Mouse (Mus musculus) kidney, embryonic 15.5 days (tissue): Measurements from ENCODE around the gene Tcf12. TPM values are rescaled to one million over a fixed set of nuclear protein-coding genes. Genes with fewer than 3 reads are reported as not detected.

Source experiments
- ATAC-seq: fragments of 200-750 bp; cut with Nextera tagmentation; replicated peaks from 2 replicates; pipeline ENCODE4 v1.8.0; 2017; ENCODE audit warnings: moderate TSS enrichment; ENCODE audit not compliant: low FRiP score
- H3K27ac ChIP-seq: fragments of 300-500 bp; sonication (generic); 2 replicates; pipeline ENCODE4 v1.5.1; 2015; ENCODE audit warnings: mild to moderate bottlenecking, inconsistent platforms
- H3K27me3 ChIP-seq: fragments of 300-500 bp; sonication (generic); 2 replicates; pipeline ENCODE4 v1.6.1; 2015; ENCODE audit warnings: inconsistent platforms
- H3K36me3 ChIP-seq: fragments of 300-500 bp; sonication (generic); 2 replicates; pipeline ENCODE4 v1.6.1; 2015; ENCODE audit warnings: inconsistent platforms
- H3K4me1 ChIP-seq: fragments of 300-500 bp; sonication (generic); 2 replicates; pipeline ENCODE4 v1.6.1; 2015; ENCODE audit warnings: inconsistent platforms
- H3K4me2 ChIP-seq: fragments of 300-500 bp; sonication (generic); 2 replicates; pipeline ENCODE4 v1.6.1; 2015; ENCODE audit warnings: moderate library complexity, mild to moderate bottlenecking, inconsistent platforms
- H3K4me3 ChIP-seq: fragments of 300-500 bp; sonication (generic); replicated peaks from 2 replicates; pipeline ENCODE4 v1.5.1; 2015; ENCODE audit warnings: mild to moderate bottlenecking, inconsistent platforms
- H3K9ac ChIP-seq: fragments of 300-500 bp; sonication (generic); 2 replicates; pipeline ENCODE4 v1.6.1; 2015; ENCODE audit warnings: mild to moderate bottlenecking, inconsistent platforms
- H3K9me3 ChIP-seq: fragments of 300-500 bp; sonication (generic); replicated peaks from 2 replicates; pipeline ENCODE4 v1.6.1; 2016; ENCODE audit warnings: inconsistent platforms
- WGBS: fragments of 180-500 bp; shearing (Covaris S2); methylation state at CpG from one replicate; pipeline ENCODE4 v1.1.7; 2015; ENCODE audit warnings: mixed read lengths; 5-methylcytosine and 5-hydroxymethylcytosine counted together
- polyA plus RNA-seq: library from polyadenylated mRNA; unstranded; fragments of >200 nt; fragmentation: Nextera tagmentation; extraction: Ambion mirVana; gene quantifications from 2 replicates; pipeline ENCODE4 v1.2.1, GENCODE M21; 2015

The Tcf12 gene
- polyA plus RNA-seq, 1 experiment from 2014 or later = 70.0 TPM

DNA sequence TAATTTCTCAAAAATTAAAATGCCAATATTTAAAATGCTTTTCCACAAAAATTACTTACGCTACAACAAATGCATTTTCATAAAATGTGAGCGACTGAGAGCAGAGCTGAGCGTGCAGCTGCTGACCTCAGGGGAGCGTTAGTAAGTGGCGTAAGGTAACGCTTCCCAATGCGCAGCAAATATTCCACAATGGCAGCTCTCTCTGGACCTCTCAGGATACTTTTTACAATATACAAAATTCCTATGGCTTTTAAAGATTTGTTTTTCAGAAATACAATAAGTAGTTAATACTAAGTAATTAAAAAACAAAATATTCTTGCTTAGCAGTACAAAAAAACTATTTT, 216.8 kb downstream of the Tcf12 start:
- WGBS = 64% methylated on average over 7 of the region's 7 CpGs
- Histone ChIP-seq H3K4me3 (peak overlapping the region; percentile 34), H3K4me2 (peak overlapping the region; percentile 45; the same call in 1 of the 2 replicates), H3K27me3 (no peaks in the 10 kb centered on the region), H3K27ac (peak overlapping the region; percentile 32; the same call in 1 of the 2 replicates), H3K4me1 (peaks cover 33% of the 10 kb centered on the region), H3K9ac (no peak overlapping the region), H3K9me3 (no peaks in the 10 kb centered on the region), H3K36me3 (no peaks in the 10 kb centered on the region)
- ATAC-seq = no peak

GRCm38 (mm10) chr9:71894246-71894942, 217.3 kb downstream of the Tcf12 start:
- H3K27me3 ChIP-seq = no peaks in the 10 kb centered on the region
- no peaks in the 10 kb centered on the region for H3K9me3 ChIP-seq
- peaks cover 33% of the 10 kb centered on the region for H3K4me1 ChIP-seq
- no peak overlapping the region for H3K9ac ChIP-seq
- peak overlapping the region; percentile 32; the same call in 1 of the 2 replicates for H3K27ac ChIP-seq
- peak overlapping the region; percentile 34 for H3K4me3 ChIP-seq
- H3K36me3 ChIP-seq = no peaks in the 10 kb centered on the region
- no peak for ATAC-seq
- WGBS = 44% methylated on average over 11 of the region's 11 CpGs
- peak overlapping the region; percentile 45 for H3K4me2 ChIP-seq

DNA sequence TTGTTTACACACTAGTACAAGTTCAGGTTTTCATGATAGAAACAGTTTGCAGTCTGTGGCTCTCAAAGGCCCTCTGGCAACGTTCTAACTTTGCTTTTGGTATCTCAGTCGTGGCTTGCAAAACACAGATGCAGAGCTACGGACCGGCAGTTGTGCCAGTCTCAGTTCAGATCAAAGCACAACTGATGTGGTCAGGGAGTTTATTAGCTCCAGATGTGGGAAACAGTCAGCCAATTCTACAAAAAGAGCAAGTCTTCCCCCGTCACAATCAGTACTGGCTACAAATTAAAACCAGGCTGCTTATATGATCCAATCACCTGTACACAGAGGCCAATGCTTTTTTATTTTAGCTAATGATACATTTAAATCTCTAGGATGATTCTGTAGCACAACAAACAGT, 223.2 kb downstream of the Tcf12 start:
- peaks cover 14% of the 10 kb centered on the region for H3K36me3 ChIP-seq
- H3K4me3 ChIP-seq = no peak overlapping the region
- no peak for ATAC-seq
- H3K9ac ChIP-seq = no peak overlapping the region
- H3K27ac ChIP-seq = no peak overlapping the region
- H3K27me3 ChIP-seq = no peaks in the 10 kb centered on the region
- WGBS = 20% methylated on average over 5 of the region's 5 CpGs
- H3K4me1 ChIP-seq = 0 out of 2 replicates have a peak, but pooled peaks cover 4% of the 10 kb centered on the region
- H3K4me2 ChIP-seq = no peak overlapping the region
- no peaks in the 10 kb centered on the region for H3K9me3 ChIP-seq

DNA sequence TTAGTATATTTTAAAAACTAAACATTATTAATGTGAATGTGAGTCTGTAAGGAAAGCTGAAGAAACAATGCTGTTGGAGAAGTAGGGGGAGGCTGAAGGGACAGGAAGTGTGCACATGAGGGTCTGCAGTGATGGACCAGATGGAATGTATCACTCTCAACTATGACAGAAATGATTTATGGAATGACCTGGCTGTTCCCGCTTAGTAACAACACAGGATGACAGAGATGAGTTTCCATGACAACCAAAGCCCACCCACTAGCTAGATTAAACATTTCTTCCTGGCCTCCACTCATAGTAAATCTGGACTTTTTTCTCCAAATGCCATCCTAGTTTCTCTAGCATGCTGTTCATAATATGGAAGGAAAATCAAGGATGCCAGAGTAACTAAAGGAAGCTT, 231.0 kb downstream of the Tcf12 start:
- H3K4me2 ChIP-seq = no peak overlapping the region
- no peak overlapping the region for H3K4me3 ChIP-seq
- peaks cover 10% of the 10 kb centered on the region for H3K4me1 ChIP-seq
- 13% methylated on average over 1 of the region's 1 CpGs for WGBS
- H3K9me3 ChIP-seq = no peaks in the 10 kb centered on the region
- ATAC-seq = no peak; the same call in 1 of the 2 replicates
- no peak overlapping the region for H3K27ac ChIP-seq
- no peaks in the 10 kb centered on the region for H3K27me3 ChIP-seq
- H3K36me3 ChIP-seq = peaks cover 52% of the 10 kb centered on the region
- H3K9ac ChIP-seq = no peak overlapping the region

- Histone ChIP-seq H3K36me3 (peaks cover 56% of the 10 kb centered on the region), H3K9me3 (no peaks in the 10 kb centered on the region), H3K27ac (peak overlapping the region; percentile 25), H3K4me3 (no peak overlapping the region), H3K9ac (no peak overlapping the region), H3K4me1 (peaks cover 10% of the 10 kb centered on the region), H3K4me2 (no peak overlapping the region), H3K27me3 (no peaks in the 10 kb centered on the region)
- WGBS = 53% methylated on average over 5 of the region's 5 CpGs
- ATAC-seq = no peak
Measured at GRCm38 (mm10) chr9:71879972-71880371, 231.7 kb downstream of the Tcf12 start.

GRCm38 (mm10) chr9:71879415-71879814, 232.3 kb downstream of the Tcf12 start:
- Histone ChIP-seq H3K9ac (no peak overlapping the region), H3K27ac (peak overlapping the region; percentile 76), H3K9me3 (no peaks in the 10 kb centered on the region), H3K4me2 (no peak overlapping the region), H3K36me3 (peaks cover 56% of the 10 kb centered on the region), H3K4me1 (peaks cover 10% of the 10 kb centered on the region), H3K27me3 (no peaks in the 10 kb centered on the region), H3K4me3 (no peak overlapping the region)
- ATAC-seq = no peak
- 35% methylated on average over 2 of the region's 2 CpGs for WGBS

DNA sequence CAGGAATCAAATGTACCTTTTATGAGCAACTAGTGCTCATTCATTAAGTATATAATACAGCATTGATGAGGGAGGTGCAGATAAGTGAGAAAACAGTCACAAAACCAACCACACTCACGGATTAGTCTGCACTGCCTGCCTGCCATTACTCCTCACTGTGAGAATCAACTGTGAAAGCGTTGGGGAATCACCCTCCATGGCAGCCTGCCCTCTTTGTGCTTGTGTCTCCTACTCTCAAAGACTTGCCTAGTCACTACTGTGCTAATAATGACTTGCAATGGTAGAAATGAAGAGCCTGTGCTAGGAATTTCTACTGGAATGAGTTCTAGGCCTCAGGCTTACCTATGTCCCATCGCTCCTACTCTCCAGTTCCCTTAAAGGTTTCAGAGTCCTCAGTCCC, 233.8 kb downstream of the Tcf12 start:
- peaks cover 58% of the 10 kb centered on the region for H3K36me3 ChIP-seq
- H3K27me3 ChIP-seq = no peaks in the 10 kb centered on the region
- no peaks in the 10 kb centered on the region for H3K9me3 ChIP-seq
- ATAC-seq = no peak
- no peak overlapping the region for H3K4me3 ChIP-seq
- H3K4me2 ChIP-seq = no peak overlapping the region
- peaks cover 10% of the 10 kb centered on the region for H3K4me1 ChIP-seq
- no peak overlapping the region for H3K9ac ChIP-seq
- H3K27ac ChIP-seq = no peak overlapping the region
- 85% methylated on average over 3 of the region's 3 CpGs for WGBS

DNA sequence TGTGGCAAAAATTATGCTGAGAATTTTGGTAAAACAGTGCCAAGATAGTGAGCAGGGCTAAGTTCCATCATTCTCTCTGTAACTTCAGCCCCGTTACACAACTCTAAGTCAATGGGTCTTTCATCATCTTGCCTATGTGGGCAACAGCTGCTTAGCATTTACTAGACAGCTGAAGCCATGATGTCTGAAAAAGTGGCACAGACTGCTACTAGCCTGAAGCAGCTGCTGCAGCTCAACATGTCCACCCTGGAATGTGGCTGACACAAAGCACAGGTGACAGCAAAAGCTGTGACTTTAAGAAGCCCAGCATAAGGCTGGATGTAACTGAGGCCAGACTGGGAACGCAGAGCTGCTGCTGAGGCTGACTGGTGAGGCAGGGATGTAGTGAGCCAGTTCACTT, 236.9 kb downstream of the Tcf12 start:
- Histone ChIP-seq H3K9ac (no peak overlapping the region), H3K27me3 (no peaks in the 10 kb centered on the region), H3K4me1 (0 out of 2 replicates have a peak, but pooled peaks cover 2% of the 10 kb centered on the region), H3K4me2 (no peak overlapping the region), H3K36me3 (peaks cover 82% of the 10 kb centered on the region), H3K4me3 (no peak overlapping the region), H3K27ac (no peak overlapping the region), H3K9me3 (no peaks in the 10 kb centered on the region)
- 61% methylated on average over 2 of the region's 2 CpGs for WGBS
- no peak for ATAC-seq

DNA sequence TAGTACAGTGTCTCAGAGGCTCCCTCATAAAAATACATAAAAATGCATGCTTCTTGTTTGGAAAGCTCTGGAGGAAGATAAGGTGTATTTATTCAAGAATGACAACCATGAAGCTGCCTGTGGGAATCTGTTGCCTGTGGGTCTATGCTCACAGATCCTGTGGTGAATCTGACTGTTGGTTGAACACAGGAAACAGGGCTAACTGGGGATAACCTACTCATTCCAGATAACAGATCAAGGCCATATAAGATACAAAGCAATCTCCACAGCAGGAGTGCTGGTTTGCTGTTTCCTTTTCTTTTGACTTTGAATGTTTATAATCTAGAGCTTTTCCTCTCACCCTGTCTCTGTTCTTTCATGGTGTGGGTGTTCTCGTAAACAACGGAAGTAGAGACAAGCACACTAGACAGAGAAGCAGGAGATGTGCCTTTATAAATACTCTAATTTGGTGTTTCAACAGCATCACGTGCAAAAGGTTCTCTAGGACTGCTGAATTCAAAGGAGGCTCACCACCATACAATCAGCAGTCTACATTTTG, 237.6 kb downstream of the Tcf12 start:
- H3K9me3 ChIP-seq = no peaks in the 10 kb centered on the region
- no peaks in the 10 kb centered on the region for H3K4me1 ChIP-seq
- H3K9ac ChIP-seq = no peak overlapping the region
- 86% methylated on average over 3 of the region's 3 CpGs for WGBS
- no peak overlapping the region for H3K4me3 ChIP-seq
- H3K27ac ChIP-seq = no peak overlapping the region
- H3K4me2 ChIP-seq = no peak overlapping the region
- ATAC-seq = no peak
- no peaks in the 10 kb centered on the region for H3K27me3 ChIP-seq
- H3K36me3 ChIP-seq = peaks cover 86% of the 10 kb centered on the region

DNA sequence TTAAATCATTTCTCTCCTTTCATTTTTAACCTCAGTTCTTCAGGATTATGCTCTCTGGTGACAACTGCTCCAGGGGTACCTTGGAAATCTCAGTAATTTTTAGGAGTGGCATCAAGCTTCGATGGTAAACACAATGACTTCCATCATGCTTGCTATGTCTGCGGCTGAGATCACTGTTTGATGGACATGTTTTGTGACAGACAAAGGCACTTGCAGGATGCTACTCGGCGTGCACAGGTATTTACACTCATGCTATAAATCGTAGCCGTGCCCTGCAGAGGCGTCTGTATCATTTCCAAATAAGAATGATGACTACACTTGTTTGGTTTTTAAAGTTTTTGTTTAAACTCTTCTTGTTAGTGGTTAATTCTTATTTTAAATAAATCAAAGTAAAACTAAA, 248.3 kb downstream of the Tcf12 start:
- Histone ChIP-seq H3K27me3 (no peaks in the 10 kb centered on the region), H3K9me3 (no peaks in the 10 kb centered on the region), H3K27ac (no peak overlapping the region), H3K4me2 (no peak overlapping the region), H3K4me3 (no peak overlapping the region), H3K4me1 (0 out of 2 replicates have a peak, but pooled peaks cover 3% of the 10 kb centered on the region), H3K9ac (no peak overlapping the region), H3K36me3 (peaks cover 42% of the 10 kb centered on the region)
- no peak for ATAC-seq
- WGBS = 72% methylated on average over 7 of the region's 7 CpGs

GRCm38 (mm10) chr9:71861629-71862028, 250.0 kb downstream of the Tcf12 start:
- Histone ChIP-seq H3K9me3 (no peaks in the 10 kb centered on the region), H3K4me3 (no peak overlapping the region), H3K27ac (no peak overlapping the region), H3K4me2 (no peak overlapping the region), H3K27me3 (no peaks in the 10 kb centered on the region), H3K9ac (no peak overlapping the region), H3K36me3 (peaks cover 43% of the 10 kb centered on the region), H3K4me1 (0 out of 2 replicates have a peak, but pooled peaks cover 3% of the 10 kb centered on the region)
- WGBS = 19% methylated on average over 2 of the region's 2 CpGs
- ATAC-seq = no peak

DNA sequence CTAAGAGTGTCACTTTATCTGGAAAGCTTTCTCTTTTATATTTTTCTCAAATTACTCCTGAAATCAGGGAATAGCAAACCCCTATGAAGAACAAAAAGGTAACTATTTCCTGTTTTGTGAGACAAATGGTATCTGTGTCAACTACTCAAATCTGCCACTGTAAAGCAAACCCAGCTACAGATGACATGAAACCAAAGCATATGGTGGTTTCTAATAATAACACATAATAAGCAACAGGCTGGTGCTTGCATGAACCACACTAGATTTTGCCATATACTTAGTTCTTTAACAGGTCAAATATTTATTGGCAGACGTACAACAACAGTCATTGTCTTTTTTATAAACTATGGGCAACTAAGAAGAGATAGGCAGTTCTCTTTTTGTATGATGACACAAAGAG, 253.7 kb downstream of the Tcf12 start:
- Histone ChIP-seq H3K27me3 (no peaks in the 10 kb centered on the region), H3K4me3 (no peak overlapping the region), H3K36me3 (peaks cover 59% of the 10 kb centered on the region), H3K4me2 (no peak overlapping the region), H3K4me1 (0 out of 2 replicates have a peak, but pooled peaks cover 3% of the 10 kb centered on the region), H3K9ac (no peak overlapping the region), H3K27ac (no peak overlapping the region), H3K9me3 (no peaks in the 10 kb centered on the region)
- ATAC-seq = no peak
- WGBS = 94% methylated on average over 1 of the region's 1 CpGs
